Mouse (Mus musculus) hindbrain, embryonic 13.5 days (tissue): ENCODE data around the gene Usp49. TPM values are rescaled to one million over a fixed set of nuclear protein-coding genes. Genes with fewer than 3 reads are reported as not detected.
"Not testable (repeated sequence)": the region's sequence is repeated elsewhere in the genome, so short reads cannot be mapped to it uniquely, and the experiment has no call there.

Experiments used
- ATAC-seq: fragments of 200-750 bp; cut with Nextera tagmentation; 2 replicates; pipeline ENCODE4 v1.8.0; 2017; ENCODE audit warnings: moderate TSS enrichment; ENCODE audit not compliant: low FRiP score
- H3K27ac ChIP-seq: fragments of 300-500 bp; sonication (generic); 2 replicates; pipeline ENCODE4 v1.5.1; 2015; ENCODE audit warnings: inconsistent platforms, mild to moderate bottlenecking, moderate library complexity
- H3K27me3 ChIP-seq: fragments of 300-500 bp; sonication (generic); 2 replicates; pipeline ENCODE4 v1.6.1; 2015; ENCODE audit warnings: mild to moderate bottlenecking, inconsistent platforms
- H3K36me3 ChIP-seq: fragments of 300-500 bp; sonication (generic); 2 replicates; pipeline ENCODE4 v1.6.1; 2015; ENCODE audit warnings: mild to moderate bottlenecking, inconsistent platforms
- H3K4me1 ChIP-seq: fragments of 300-500 bp; sonication (generic); replicated peaks from 2 replicates; pipeline ENCODE4 v1.6.1; 2015; ENCODE audit warnings: inconsistent platforms
- H3K4me2 ChIP-seq: fragments of 300-500 bp; sonication (generic); 2 replicates; pipeline ENCODE4 v1.6.1; 2015; ENCODE audit warnings: inconsistent platforms, mild to moderate bottlenecking, moderate library complexity
- H3K4me3 ChIP-seq: fragments of 300-500 bp; sonication (generic); 2 replicates; pipeline ENCODE4 v1.5.1; 2015; ENCODE audit warnings: mild to moderate bottlenecking, inconsistent platforms
- H3K9ac ChIP-seq: fragments of 300-500 bp; sonication (generic); 2 replicates; pipeline ENCODE4 v1.6.1; 2015; ENCODE audit warnings: mild to moderate bottlenecking, inconsistent platforms
- H3K9me3 ChIP-seq: fragments of 300-500 bp; sonication (generic); 2 replicates; pipeline ENCODE4 v1.6.1; 2016; ENCODE audit warnings: inconsistent platforms
- WGBS: fragments of 180-500 bp; shearing (Covaris S2); methylation state at CpG from one replicate; pipeline ENCODE4 v1.1.7; 2015; 5-methylcytosine and 5-hydroxymethylcytosine counted together
- polyA plus RNA-seq: library from polyadenylated mRNA; unstranded; fragments of >200 nt; fragmentation: Nextera tagmentation; extraction: Ambion mirVana; gene quantifications from 2 replicates; pipeline ENCODE4 v1.2.1, GENCODE M21; 2015

Gene Usp49
- polyA plus RNA-seq, 1 experiment from 2014 or later = 8.6 TPM

GRCm38 (mm10) chr17:47614018-47614417, 16.5 kb upstream of the Usp49 start:
- ATAC-seq = no peak
- H3K27me3 ChIP-seq = no peaks in the 10 kb centered on the region
- no peak overlapping the region for H3K27ac ChIP-seq
- H3K4me3 ChIP-seq = no peak overlapping the region
- H3K4me1 ChIP-seq = peaks cover 36% of the 10 kb centered on the region
- H3K36me3 ChIP-seq = peaks cover 40% of the 10 kb centered on the region
- 92% methylated on average over 1 of the region's 1 CpGs for WGBS
- no peak overlapping the region for H3K9ac ChIP-seq
- H3K9me3 ChIP-seq = no peaks in the 10 kb centered on the region
- no peak overlapping the region for H3K4me2 ChIP-seq

GRCm38 (mm10) chr17:47616119-47616518, 14.4 kb upstream of the Usp49 start:
- Histone ChIP-seq H3K27ac (no peak overlapping the region), H3K4me3 (no peak overlapping the region), H3K4me1 (peaks cover 19% of the 10 kb centered on the region), H3K9me3 (no peaks in the 10 kb centered on the region), H3K36me3 (peaks cover 44% of the 10 kb centered on the region), H3K27me3 (no peaks in the 10 kb centered on the region), H3K9ac (no peak overlapping the region), H3K4me2 (no peak overlapping the region)
- WGBS = 97% methylated on average over 8 of the region's 8 CpGs
- no peak for ATAC-seq

GRCm38 (mm10) chr17:47616652-47617051, 13.8 kb upstream of the Usp49 start:
- Histone ChIP-seq H3K27me3 (no peaks in the 10 kb centered on the region), H3K9ac (no peak overlapping the region), H3K4me1 (peaks cover 19% of the 10 kb centered on the region), H3K36me3 (peaks cover 47% of the 10 kb centered on the region), H3K9me3 (no peaks in the 10 kb centered on the region), H3K27ac (no peak overlapping the region), H3K4me2 (no peak overlapping the region), H3K4me3 (no peak overlapping the region)
- no peak for ATAC-seq
- 97% methylated on average over 4 of the region's 4 CpGs for WGBS

- 92% methylated on average over 9 of the region's 9 CpGs for WGBS
- Histone ChIP-seq H3K27ac (no peak overlapping the region), H3K36me3 (peaks cover 58% of the 10 kb centered on the region), H3K9me3 (no peaks in the 10 kb centered on the region), H3K9ac (no peak overlapping the region), H3K4me3 (no peak overlapping the region), H3K4me1 (peaks cover 9% of the 10 kb centered on the region), H3K4me2 (no peak overlapping the region), H3K27me3 (no peaks in the 10 kb centered on the region)
- no peak for ATAC-seq
These were observed 12.7 kb upstream of the Usp49 start for GRCm38 (mm10) chr17:47617605-47618307.

- 89% methylated on average over 13 of the region's 13 CpGs for WGBS
These were observed 11.8 kb upstream of the Usp49 start for GRCm38 (mm10) chr17:47618556-47619311.

GRCm38 (mm10) chr17:47622912-47623554, 7.5 kb upstream of the Usp49 start:
- peaks cover 4% of the 10 kb centered on the region for H3K4me1 ChIP-seq
- H3K27me3 ChIP-seq = no peaks in the 10 kb centered on the region
- no peaks in the 10 kb centered on the region for H3K9me3 ChIP-seq
- H3K4me3 ChIP-seq = no peak overlapping the region
- H3K4me2 ChIP-seq = no peak overlapping the region
- peaks cover 62% of the 10 kb centered on the region for H3K36me3 ChIP-seq
- WGBS = 94% methylated on average over 14 of the region's 14 CpGs
- ATAC-seq = no peak
- no peak overlapping the region for H3K9ac ChIP-seq
- no peak overlapping the region for H3K27ac ChIP-seq

More at GRCm38 (mm10) chr17:47618556-47619311, 11.8 kb upstream of the Usp49 start:
- no peak for ATAC-seq
- Histone ChIP-seq H3K36me3 (peaks cover 64% of the 10 kb centered on the region), H3K27me3 (no peaks in the 10 kb centered on the region), H3K4me3 (no peak overlapping the region), H3K27ac (no peak overlapping the region), H3K4me2 (no peak overlapping the region), H3K4me1 (no peaks in the 10 kb centered on the region), H3K9ac (no peak overlapping the region), H3K9me3 (no peaks in the 10 kb centered on the region)

GRCm38 (mm10) chr17:47624572-47624971, 5.9 kb upstream of the Usp49 start:
- not testable (repeated sequence) for H3K9ac ChIP-seq, H3K9me3 ChIP-seq, H3K27ac ChIP-seq, ATAC-seq, H3K27me3 ChIP-seq, H3K4me3 ChIP-seq, H3K4me2 ChIP-seq
- WGBS = 98% methylated on average over 4 of the region's 5 CpGs
- H3K36me3 ChIP-seq = peaks cover 55% of the 10 kb centered on the region
- peaks cover 12% of the 10 kb centered on the region for H3K4me1 ChIP-seq

- Histone ChIP-seq H3K4me2 (no peak overlapping the region), H3K9me3 (no peaks in the 10 kb centered on the region), H3K27me3 (no peaks in the 10 kb centered on the region), H3K27ac (no peak overlapping the region), H3K4me3 (no peak overlapping the region), H3K4me1 (peaks cover 12% of the 10 kb centered on the region), H3K9ac (no peak overlapping the region), H3K36me3 (peaks cover 52% of the 10 kb centered on the region)
- ATAC-seq = no peak
- WGBS = 99% methylated on average over 2 of the region's 2 CpGs
These were observed 5.4 kb upstream of the Usp49 start for GRCm38 (mm10) chr17:47625088-47625487.

GRCm38 (mm10) chr17:47626031-47626430, 4.5 kb upstream of the Usp49 start:
- Histone ChIP-seq H3K9ac (no peak overlapping the region), H3K9me3 (no peaks in the 10 kb centered on the region), H3K4me1 (peaks cover 20% of the 10 kb centered on the region), H3K4me2 (no peak overlapping the region), H3K27ac (no peak overlapping the region), H3K36me3 (peaks cover 49% of the 10 kb centered on the region), H3K4me3 (no peak overlapping the region), H3K27me3 (no peaks in the 10 kb centered on the region)
- WGBS = 94% methylated on average over 5 of the region's 5 CpGs
- ATAC-seq = no peak

- no peak for ATAC-seq
- Histone ChIP-seq H3K4me3 (peak overlapping the region; percentile 71; the same call in 1 of the 2 replicates), H3K9ac (no peak overlapping the region), H3K4me2 (peak overlapping the region; percentile 85; the same call in 1 of the 2 replicates), H3K36me3 (peaks cover 34% of the 10 kb centered on the region), H3K27ac (no peak overlapping the region), H3K9me3 (no peaks in the 10 kb centered on the region), H3K4me1 (peaks cover 36% of the 10 kb centered on the region), H3K27me3 (no peaks in the 10 kb centered on the region)
- WGBS = 84% methylated on average over 2 of the region's 2 CpGs
These were observed 2.7 kb upstream of the Usp49 start for GRCm38 (mm10) chr17:47627791-47628190.

GRCm38 (mm10) chr17:47628851-47629676, 1.4 kb upstream of the Usp49 start:
- Histone ChIP-seq H3K36me3 (peaks cover 25% of the 10 kb centered on the region), H3K4me1 (peaks cover 46% of the 10 kb centered on the region), H3K27ac (peak overlapping the region; percentile 97), H3K4me2 (peak overlapping the region; percentile 85), H3K9ac (peak overlapping the region; percentile 87), H3K4me3 (peak overlapping the region; percentile 71), H3K9me3 (no peaks in the 10 kb centered on the region), H3K27me3 (no peaks in the 10 kb centered on the region)
- ATAC-seq = peak; percentile 96
- WGBS = under 1% methylated on average over 62 of the region's 63 CpGs
